Comparison of ENCODE assay signal across 9 mouse cellular contexts in genomic region chr2:11287834-11288530, GRCm38 (mm10).
DNase-seq lines count a peak whose midpoint lies in the region; ATAC-seq and TF ChIP-seq lines count a peak whose summit lies in the region.
"Had no signal": no experiment of that assay in that cellular context is flagged by ENCODE, and none has a peak within 500 bp of the region (broad histone marks: within the 10 kb centered on the region; RNA-seq: fewer than 3 reads in every experiment).

No protein-coding gene starts in this region.

- 74% methylated on average over 18 of the region's 18 CpGs for WGBS in heart, embryonic 15.5 days
- 80% methylated on average over 18 of the region's 18 CpGs for WGBS in limb, embryonic 14.5 days

- no peaks in the 10 kb centered on the region for H3K4me1 ChIP-seq in heart, embryonic 15.5 days (replicated peaks)
- no peaks in the 10 kb centered on the region for H3K4me1 ChIP-seq in limb, embryonic 14.5 days (ENCODE audit: control insufficient read depth, insufficient read depth, low read length)

- intact Hi-C loops in heart, postnatal 10 days (cut with DNase I), result loop anchor here (1.0 kb wide), 1 partner anchor 175 kb away; no protein-coding TSS in a partner anchor

- no peaks in the 10 kb centered on the region for H3K27me3 ChIP-seq in heart, embryonic 15.5 days
- H3K27me3 ChIP-seq in limb, embryonic 14.5 days (ENCODE audit: control insufficient read depth, insufficient read depth, low read length), result no peaks in the 10 kb centered on the region

- H3K9me3 ChIP-seq in heart, embryonic 15.5 days (replicated peaks), result no peaks in the 10 kb centered on the region
- H3K9me3 ChIP-seq in limb, embryonic 14.5 days (ENCODE audit: control insufficient read depth, low read length), result no peaks in the 10 kb centered on the region

- H3K36me3 ChIP-seq in heart, embryonic 15.5 days, result no peaks in the 10 kb centered on the region
- H3K36me3 ChIP-seq in limb, embryonic 14.5 days (ENCODE audit: control insufficient read depth, insufficient read depth, low read length), result no peaks in the 10 kb centered on the region

- TF ChIP-seq POLR2A in limb, embryonic 14.5 days (IDR thresholded peaks at IDR 0.05; ENCODE audit: borderline replicate concordance, extremely low read depth, insufficient read depth, insufficient read length), result no peak

- no peak overlapping the region for H3K9ac ChIP-seq in heart, embryonic 15.5 days
- no peak overlapping the region for H3K9ac ChIP-seq in limb, embryonic 14.5 days (ENCODE audit: low read depth, low read length, severe bottlenecking)

- no peak overlapping the region for H3K27ac ChIP-seq in heart, embryonic 15.5 days
- H3K27ac ChIP-seq in limb, embryonic 14.5 days (replicated peaks; ENCODE audit: low read depth, low read length), result no peak overlapping the region

- DNase-seq in heart, postnatal 10 days, result no peak
- DNase-seq in limb, embryonic 14.5 days (ENCODE audit: low spot score), result no peak
- no peak for DNase-seq in frontal cortex, postnatal 36 days (ENCODE audit: low spot score in 2 of 2)
- DNase-seq in embryo, embryonic 11 days, result no peak
- DNase-seq in layer of hippocampus, adult 18-20 months (ENCODE audit: low spot score in 2 of 2), result no peak

- peak overlapping the region; percentile 38 for H3K4me2 ChIP-seq in heart, embryonic 15.5 days
- no peak overlapping the region for H3K4me2 ChIP-seq in limb, embryonic 14.5 days (replicated peaks; ENCODE audit: low read depth, low read length, severe bottlenecking)

- ATAC-seq in heart, embryonic 15.5 days (replicated peaks; ENCODE audit: insufficient number of reproducible peaks, insufficient read depth, low FRiP score, low read depth), result no peak
- ATAC-seq in CD4-positive, CD25-positive, alpha-beta regulatory T cell, adult 4 months, result peak; percentile 31
- 0 out of 2 replicates have a peak, but pooled peaks have one; percentile 10 for ATAC-seq in erythroid progenitor cell, adult 5-6 weeks (replicated peaks; ENCODE audit: low FRiP score, poor library complexity, severe bottlenecking)
- ATAC-seq in limb, embryonic 14.5 days (ENCODE audit: low FRiP score, low read depth), result peak; percentile 41; the same call in 1 of the 2 replicates

- H3K4me3 ChIP-seq in heart, embryonic 15.5 days, result no peak overlapping the region
- no peak overlapping the region for H3K4me3 ChIP-seq in limb, embryonic 14.5 days (replicated peaks; ENCODE audit: low read length)
- H3K4me3 ChIP-seq: erythroblast, embryonic 14.5 days had no signal
